Mouse (Mus musculus) left cerebral cortex, postnatal 36 days (tissue): ENCODE measurements around the gene Rabepk. TPM values are rescaled to one million over a fixed set of nuclear protein-coding genes. Genes with fewer than 3 reads are reported as not detected.

ENCODE experiments used
- DNase-seq, 2 experiments: peaks; one replicate each; pipeline ENCODE4 v3.0.0; 2021 to 2022; ENCODE audit warnings: low spot score in 2 of 2, mixed read lengths in 1 of 2
- intact Hi-C: fragments of 180-260 bp; cut with DNase I; formaldehyde crosslinking; loops from one replicate; pipeline ENCODE4 v1.15.1; 2025
- total RNA-seq, 2 experiments: library from RNA; stranded (reverse); gene quantifications; 2 replicates each; pipeline ENCODE4 v1.2.3; 2021

Rabepk gene
- total RNA-seq, 2 experiments from 2014 or later: 29.2 to 36.3 TPM

- intact Hi-C loops: no loop called here
Observed at GRCm38 (mm10) chr2:34736626-34737025, 63.1 kb downstream of the Rabepk start.

More at GRCm38 (mm10) chr2:34736626-34737025, 63.1 kb downstream of the Rabepk start:
- DNase-seq: no peak

Other genes with a start within 250 kb of the Rabepk start
- 100 to 1,000 TPM in 1 of 2 experiments, 10 to 100 TPM in 1; 93.3 to 109 TPM for gene Gapvd1, start 44.7 kb downstream of the Rabepk start, total RNA-seq
- gene Hspa5, start 27.9 kb downstream of the Rabepk start, total RNA-seq: 100 to 1,000 TPM; 256 to 388 TPM
- 10 to 100 TPM; 88.7 to 94.6 TPM for gene Fbxw2, start 26.4 kb upstream of the Rabepk start, total RNA-seq
- gene Gm34653, start 33.1 kb upstream of the Rabepk start, total RNA-seq: not detected
- under 1 TPM; 0.37 to 0.93 TPM for gene Cutal, start 74.5 kb upstream of the Rabepk start, total RNA-seq
- gene Psmd5, start 75.1 kb upstream of the Rabepk start, total RNA-seq: 10 to 100 TPM; 35.7 to 35.9 TPM
- 1 to 10 TPM in 1 of 2 experiments, under 1 TPM in 1; 0.29 to 1.4 TPM for gene Phf19, start 114.1 kb upstream of the Rabepk start, total RNA-seq
- gene Traf1, start 161.9 kb upstream of the Rabepk start, total RNA-seq: 1 to 10 TPM; 1.2 to 1.4 TPM